Mouse (Mus musculus) embryonic facial prominence, embryonic 10.5 days (tissue): ENCODE data around the gene Adipoq. TPM values are rescaled to one million over a fixed set of nuclear protein-coding genes. Genes with fewer than 3 reads are reported as not detected.

Experiments
- DNase-seq: peaks from one replicate; pipeline ENCODE4 v3.0.0-alpha.2; 2017; ENCODE audit warnings: low spot score
- H3K27ac ChIP-seq: fragments of 300-500 bp; sonication (generic); replicated peaks from 2 replicates; pipeline ENCODE4 v1.5.1; 2016; ENCODE audit warnings: mild to moderate bottlenecking
- H3K27me3 ChIP-seq: fragments of 300-500 bp; sonication (generic); replicated peaks from 2 replicates; pipeline ENCODE4 v1.6.1; 2016; ENCODE audit warnings: low read depth, mild to moderate bottlenecking; ENCODE audit not compliant: poor library complexity, severe bottlenecking
- H3K36me3 ChIP-seq: fragments of 300-500 bp; sonication (generic); replicated peaks from 2 replicates; pipeline ENCODE4 v1.6.1; 2016; ENCODE audit warnings: mild to moderate bottlenecking, moderate library complexity
- H3K4me1 ChIP-seq: fragments of 300-500 bp; sonication (generic); 2 replicates; pipeline ENCODE4 v1.6.1; 2016
- H3K4me3 ChIP-seq: fragments of 300-500 bp; sonication (generic); 2 replicates; pipeline ENCODE4 v1.5.1; 2016; ENCODE audit warnings: mild to moderate bottlenecking, moderate library complexity
- H3K9me3 ChIP-seq: fragments of 300-500 bp; sonication (generic); 2 replicates; pipeline ENCODE4 v1.6.1; 2016; ENCODE audit warnings: mild to moderate bottlenecking
- WGBS: fragments of 180-500 bp; shearing (Covaris S2); methylation state at CpG from one replicate; pipeline ENCODE4 v1.1.7; 2016; 5-methylcytosine and 5-hydroxymethylcytosine counted together
- polyA plus RNA-seq: library from polyadenylated mRNA; unstranded; fragments of >200 nt; fragmentation: Nextera tagmentation; extraction: Ambion mirVana; gene quantifications from 2 replicates; pipeline ENCODE4 v1.2.1, GENCODE M21; 2016

Adipoq gene
- polyA plus RNA-seq, 1 experiment from 2014 or later = not detected

DNA sequence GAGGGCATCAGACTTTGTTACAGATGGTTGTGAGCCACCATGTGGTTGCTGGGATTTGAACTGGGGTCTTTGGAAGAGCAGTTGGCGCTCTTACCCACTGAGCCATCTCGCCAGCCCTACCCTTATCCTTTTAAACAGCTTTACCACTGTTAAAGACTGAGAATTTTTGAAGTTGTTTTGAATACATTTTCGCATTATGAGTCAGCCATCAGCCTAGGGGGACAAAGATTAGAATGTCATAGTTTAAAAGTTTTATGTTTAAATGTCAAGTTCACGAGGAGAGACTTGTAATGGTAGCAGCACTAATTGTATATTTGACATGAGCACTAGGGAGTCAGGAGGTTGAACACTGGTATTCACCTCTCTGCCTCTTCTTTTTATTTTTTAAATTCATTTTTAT lies 23.2 kb upstream of the Adipoq start:
- Histone ChIP-seq H3K4me3 (no peak overlapping the region), H3K36me3 (peaks cover 69% of the 10 kb centered on the region), H3K9me3 (no peaks in the 10 kb centered on the region), H3K27me3 (no peaks in the 10 kb centered on the region), H3K4me1 (peaks cover 8% of the 10 kb centered on the region), H3K27ac (no peak overlapping the region)
- WGBS = 96% methylated on average over 4 of the region's 4 CpGs
- no peak for DNase-seq

DNA sequence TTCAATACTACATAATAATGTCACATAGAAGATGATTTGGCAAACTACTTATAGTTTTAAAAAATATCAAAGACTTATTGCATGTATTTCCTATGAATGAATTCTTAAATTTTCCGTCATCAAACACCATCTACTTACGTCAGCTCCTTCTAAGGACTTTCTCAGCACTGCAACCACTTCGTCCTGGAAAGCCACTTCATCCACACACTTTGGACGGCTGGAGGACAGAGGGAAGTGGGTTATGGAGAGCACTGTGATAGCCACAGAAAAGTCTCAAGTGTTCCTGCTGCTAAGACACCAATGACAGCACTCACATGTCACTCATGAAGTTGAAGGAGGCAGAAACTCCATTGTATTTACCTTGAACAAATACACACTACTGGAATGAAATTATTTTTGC lies 21.9 kb upstream of the Adipoq start:
- Histone ChIP-seq H3K36me3 (peaks cover 58% of the 10 kb centered on the region), H3K4me3 (no peak overlapping the region), H3K27me3 (no peaks in the 10 kb centered on the region), H3K27ac (no peak overlapping the region), H3K4me1 (peaks cover 19% of the 10 kb centered on the region), H3K9me3 (no peaks in the 10 kb centered on the region)
- WGBS = 90% methylated on average over 4 of the region's 4 CpGs
- DNase-seq = no peak

DNA sequence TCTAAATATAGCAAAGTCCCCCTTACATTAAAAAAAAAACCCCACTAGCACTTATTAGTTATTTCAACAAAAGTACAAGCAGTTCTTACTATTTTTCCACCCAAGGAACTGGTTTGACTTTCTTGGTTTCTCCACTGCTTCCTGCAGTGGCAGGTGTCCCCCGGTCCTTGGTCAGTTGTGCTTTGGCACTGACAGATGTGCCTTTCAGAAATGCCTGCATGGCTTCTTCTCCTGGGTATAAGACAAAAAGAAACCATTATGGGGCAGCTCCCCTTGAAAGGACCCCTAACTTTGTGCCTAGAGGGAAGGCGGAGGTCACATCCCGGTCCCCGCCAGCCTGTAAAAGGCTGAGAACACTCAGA lies 19.0 kb upstream of the Adipoq start:
- H3K9me3 ChIP-seq = no peaks in the 10 kb centered on the region
- H3K27ac ChIP-seq = peak overlapping the region; percentile 97
- under 1% methylated on average over 4 of the region's 4 CpGs for WGBS
- peaks cover 19% of the 10 kb centered on the region for H3K4me1 ChIP-seq
- H3K27me3 ChIP-seq = no peaks in the 10 kb centered on the region
- H3K36me3 ChIP-seq = peaks cover 29% of the 10 kb centered on the region
- DNase-seq = no peak
- H3K4me3 ChIP-seq = peak overlapping the region; percentile 83

DNA sequence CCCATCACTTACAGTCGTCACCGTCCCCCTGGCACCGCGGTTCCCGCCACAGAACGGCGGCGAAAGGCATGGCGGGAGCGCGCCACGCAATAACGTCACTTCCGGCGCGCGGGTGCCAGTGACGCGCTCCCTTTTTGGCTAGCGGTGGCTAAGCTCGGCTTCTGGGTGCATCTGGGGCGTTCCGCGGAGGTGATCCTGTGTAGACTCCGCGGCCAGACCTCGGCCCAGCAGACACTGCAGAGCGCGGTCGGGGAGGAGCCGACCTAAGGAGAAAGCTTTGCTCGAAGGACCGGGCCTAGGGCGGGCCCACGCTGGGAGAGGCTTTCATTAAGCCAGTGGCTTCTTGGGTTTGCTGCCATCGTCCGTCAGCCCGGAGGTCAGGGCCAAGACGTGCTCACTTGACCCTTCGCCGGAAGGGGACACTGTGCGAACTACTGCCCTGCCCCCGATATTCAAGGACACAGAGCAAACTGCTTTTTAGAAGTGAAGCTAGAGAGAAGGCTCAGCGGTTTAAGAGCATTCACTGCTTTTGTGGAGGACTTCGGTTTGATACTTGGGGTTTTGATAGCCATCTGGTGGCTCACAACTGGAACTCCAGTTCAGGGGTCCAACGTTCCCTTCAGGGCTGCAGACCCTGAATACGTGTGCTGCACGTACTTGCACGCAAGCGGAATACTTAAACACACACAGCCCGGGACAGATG lies 18.5 kb upstream of the Adipoq start, which contains the start of gene Rfc4:
Rfc4 (minus strand) TSS at position 65 of the 703 bp plus-strand sequence.
- Histone ChIP-seq H3K4me1 (peaks cover 19% of the 10 kb centered on the region), H3K36me3 (peaks cover 23% of the 10 kb centered on the region), H3K27me3 (no peaks in the 10 kb centered on the region), H3K27ac (peak within 1 kb of the TSS; percentile 97), H3K4me3 (peak within 1 kb of the TSS; percentile 83), H3K9me3 (no peaks in the 10 kb centered on the region)
- WGBS = under 1% methylated on average over 51 of the region's 51 CpGs
- peak; percentile 93 for DNase-seq

DNA sequence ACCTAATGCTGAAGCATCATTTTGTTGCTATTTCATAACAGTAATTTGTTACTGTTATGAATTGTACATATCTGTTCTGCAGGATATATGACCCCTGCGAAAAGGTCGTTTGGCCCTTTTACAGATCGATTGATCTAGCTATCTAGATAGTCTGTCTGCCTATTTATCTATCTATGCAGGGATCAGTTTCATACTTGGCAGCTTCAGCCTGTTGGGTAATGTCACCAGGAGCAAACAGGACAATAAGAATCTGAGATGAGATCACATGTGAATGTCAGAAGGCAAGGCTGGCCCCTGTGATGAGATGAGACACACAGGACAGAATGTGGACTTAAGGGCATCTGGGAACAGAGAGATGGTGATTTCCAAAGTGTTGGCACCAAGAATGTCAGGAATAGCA lies 16.0 kb upstream of the Adipoq start:
- Histone ChIP-seq H3K27ac (no peak overlapping the region), H3K4me3 (no peak overlapping the region), H3K27me3 (no peaks in the 10 kb centered on the region), H3K36me3 (peaks cover 2% of the 10 kb centered on the region; the same call in 1 of the 2 replicates), H3K9me3 (no peaks in the 10 kb centered on the region), H3K4me1 (peaks cover 19% of the 10 kb centered on the region)
- no peak for DNase-seq
- WGBS = 87% methylated on average over 3 of the region's 3 CpGs

DNA sequence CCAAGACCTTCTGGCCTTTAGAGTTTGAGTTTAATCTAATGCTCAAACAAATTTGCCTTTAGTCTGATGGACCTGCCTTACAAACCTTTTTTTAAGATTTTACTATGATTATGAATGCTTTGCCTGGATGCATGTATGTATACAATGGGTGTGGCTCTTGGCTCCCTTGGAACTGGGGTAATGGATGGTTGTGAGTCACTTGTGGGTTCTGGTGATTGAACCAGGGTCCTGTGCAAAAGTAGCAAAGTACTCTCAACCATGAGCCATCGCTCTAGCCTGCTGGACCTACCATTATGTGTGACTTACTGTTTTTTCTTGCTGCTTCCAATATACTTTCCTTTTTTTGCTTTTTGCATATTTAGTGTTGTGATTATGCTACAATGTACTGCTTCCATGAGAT lies 14.0 kb upstream of the Adipoq start:
- H3K36me3 ChIP-seq = no peaks in the 10 kb centered on the region
- H3K9me3 ChIP-seq = no peaks in the 10 kb centered on the region
- H3K27me3 ChIP-seq = no peaks in the 10 kb centered on the region
- 92% methylated on average over 1 of the region's 1 CpGs for WGBS
- no peak for DNase-seq
- H3K4me3 ChIP-seq = no peak overlapping the region
- peaks cover 12% of the 10 kb centered on the region for H3K4me1 ChIP-seq
- no peak overlapping the region for H3K27ac ChIP-seq

DNA sequence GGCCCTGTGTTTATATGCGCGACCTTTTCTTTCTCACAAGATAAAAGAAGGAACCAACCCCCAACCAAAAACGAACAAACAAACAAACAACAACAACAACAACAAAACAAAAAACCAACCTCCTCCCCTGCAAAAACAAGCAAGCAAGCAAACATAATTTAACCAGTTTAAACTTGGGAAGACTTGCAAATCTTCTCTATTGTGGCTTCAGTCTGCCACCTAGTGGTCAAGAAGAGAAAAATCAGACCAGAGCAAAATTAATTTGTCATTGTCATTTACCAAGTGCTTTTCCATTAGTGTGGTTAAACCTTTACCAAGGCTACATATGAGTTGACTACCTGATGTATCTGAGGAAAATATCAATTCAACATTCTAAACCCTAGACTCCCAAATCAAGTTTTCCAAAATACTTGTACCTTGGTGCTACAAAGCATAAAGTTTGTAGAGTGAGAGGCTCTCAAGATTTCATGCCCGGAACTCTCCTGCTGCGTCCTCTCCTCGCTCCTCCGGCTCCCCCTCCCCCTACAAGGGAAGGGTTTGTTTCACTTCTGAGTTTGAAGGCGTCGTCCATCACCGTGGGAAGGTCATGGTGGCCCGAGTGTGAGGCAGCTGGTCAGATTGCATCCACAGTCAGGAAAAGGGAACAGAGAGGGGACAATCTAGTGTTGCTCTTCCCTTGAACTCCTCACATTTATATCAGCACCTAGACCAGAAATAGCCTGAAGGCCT lies 10.8 kb upstream of the Adipoq start:
- Histone ChIP-seq H3K4me1 (no peaks in the 10 kb centered on the region), H3K36me3 (no peaks in the 10 kb centered on the region), H3K27ac (no peak overlapping the region), H3K27me3 (no peaks in the 10 kb centered on the region), H3K9me3 (no peaks in the 10 kb centered on the region), H3K4me3 (no peak overlapping the region)
- no peak for DNase-seq
- 21% methylated on average over 11 of the region's 11 CpGs for WGBS

DNA sequence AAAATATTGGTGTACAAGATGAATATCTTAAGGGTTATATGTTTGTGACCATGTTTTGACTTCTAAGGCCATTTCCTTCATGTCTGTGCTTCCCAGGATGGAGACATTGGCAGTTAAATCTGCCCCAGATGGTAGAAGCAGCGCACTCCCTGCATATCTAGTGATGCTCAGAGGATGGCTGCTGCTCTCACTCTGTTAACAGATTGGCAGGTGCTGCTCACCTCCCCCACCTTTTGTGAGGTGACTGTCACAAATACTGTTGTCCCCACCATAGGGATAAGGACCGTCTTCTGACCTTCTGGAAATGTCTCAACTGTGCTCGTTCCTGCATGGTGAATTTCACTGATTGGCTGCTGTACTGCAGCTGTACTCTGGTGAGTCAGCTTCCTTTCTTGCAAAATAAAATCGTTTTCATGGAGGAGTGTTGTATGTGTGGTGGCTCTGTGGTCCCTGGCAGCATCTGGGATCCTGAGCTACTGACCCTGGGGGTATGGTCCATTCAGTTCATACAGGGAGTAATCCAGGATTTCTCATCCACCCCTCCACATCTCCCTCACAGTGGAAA lies 9.8 kb upstream of the Adipoq start:
- no peaks in the 10 kb centered on the region for H3K9me3 ChIP-seq
- no peak overlapping the region for H3K4me3 ChIP-seq
- no peak for DNase-seq
- no peaks in the 10 kb centered on the region for H3K4me1 ChIP-seq
- 64% methylated on average over 4 of the region's 4 CpGs for WGBS
- H3K27ac ChIP-seq = no peak overlapping the region
- H3K27me3 ChIP-seq = no peaks in the 10 kb centered on the region
- no peaks in the 10 kb centered on the region for H3K36me3 ChIP-seq

DNA sequence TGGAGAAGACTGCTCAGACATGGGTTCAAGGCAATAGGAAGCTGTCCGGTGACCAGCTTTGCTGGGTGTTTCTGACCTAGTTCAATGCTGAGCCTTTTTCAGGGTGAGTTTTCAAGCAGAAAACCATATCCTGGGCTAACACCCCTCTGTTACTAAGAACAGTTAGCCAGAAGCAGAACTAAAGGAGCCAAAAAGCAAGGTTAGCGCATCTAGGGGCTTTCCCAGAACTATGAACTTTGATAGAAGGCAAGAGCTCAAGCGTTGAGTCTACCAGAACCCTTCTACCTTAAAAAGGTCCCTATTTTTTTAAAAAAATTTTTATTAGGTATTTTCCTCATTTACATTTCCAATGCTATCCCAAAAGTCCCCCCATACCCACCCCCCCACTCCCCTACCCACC lies 5.4 kb upstream of the Adipoq start:
- Histone ChIP-seq H3K27me3 (no peaks in the 10 kb centered on the region), H3K4me3 (no peak overlapping the region), H3K27ac (no peak overlapping the region), H3K9me3 (no peaks in the 10 kb centered on the region), H3K36me3 (no peaks in the 10 kb centered on the region), H3K4me1 (no peaks in the 10 kb centered on the region)
- WGBS = 94% methylated on average over 3 of the region's 3 CpGs
- DNase-seq = no peak

DNA sequence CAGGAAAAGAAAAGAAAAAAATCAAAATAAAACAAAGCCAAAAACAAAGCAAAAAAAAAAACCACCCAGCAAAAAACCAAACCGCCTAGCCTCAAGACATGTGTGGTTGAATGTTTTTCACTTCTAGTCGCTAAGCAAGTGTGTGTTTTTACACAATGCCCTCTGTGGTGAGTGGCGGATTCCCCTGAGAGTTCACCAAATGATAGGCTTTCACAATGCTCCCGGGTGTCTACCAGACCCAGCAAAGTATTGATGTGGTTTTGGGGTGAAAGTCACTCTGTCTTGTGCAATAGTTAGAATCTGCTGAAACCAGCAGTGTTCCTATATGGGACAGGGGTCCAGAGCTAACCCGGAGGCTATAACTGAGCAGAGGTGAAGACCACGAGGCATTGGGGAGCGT lies 2.0 kb upstream of the Adipoq start:
- Histone ChIP-seq H3K4me3 (no peak overlapping the region), H3K4me1 (0 out of 2 replicates have a peak, but pooled peaks cover 7% of the 10 kb centered on the region), H3K27ac (no peak overlapping the region), H3K9me3 (no peaks in the 10 kb centered on the region), H3K27me3 (no peaks in the 10 kb centered on the region), H3K36me3 (no peaks in the 10 kb centered on the region)
- DNase-seq = no peak
- WGBS = 87% methylated on average over 7 of the region's 7 CpGs

DNA sequence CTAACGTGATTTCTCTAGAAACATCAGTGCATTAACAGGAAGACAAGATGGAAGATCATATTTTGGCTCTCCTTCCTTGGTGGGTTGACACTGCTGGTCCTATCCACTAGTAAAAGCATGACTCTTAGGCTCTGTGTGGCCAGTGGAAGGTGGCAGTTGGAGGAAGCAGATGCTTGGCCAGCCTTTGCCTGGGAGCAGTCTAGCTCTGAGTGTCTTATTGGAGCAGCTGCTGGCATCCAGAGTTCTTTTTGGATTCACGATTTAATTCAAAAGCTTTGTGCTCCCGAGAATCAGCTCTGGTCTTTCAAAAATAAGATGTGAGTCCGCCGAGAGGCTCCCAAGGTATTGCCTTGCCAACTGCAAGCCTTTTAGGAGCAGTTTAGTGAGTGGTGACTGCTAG lies 1.1 kb upstream of the Adipoq start:
- H3K27me3 ChIP-seq = no peaks in the 10 kb centered on the region
- WGBS = 84% methylated on average over 5 of the region's 5 CpGs
- H3K27ac ChIP-seq = no peak overlapping the region
- no peaks in the 10 kb centered on the region for H3K36me3 ChIP-seq
- H3K4me3 ChIP-seq = no peak overlapping the region
- 0 out of 2 replicates have a peak, but pooled peaks cover 12% of the 10 kb centered on the region for H3K4me1 ChIP-seq
- DNase-seq = no peak
- no peaks in the 10 kb centered on the region for H3K9me3 ChIP-seq

DNA sequence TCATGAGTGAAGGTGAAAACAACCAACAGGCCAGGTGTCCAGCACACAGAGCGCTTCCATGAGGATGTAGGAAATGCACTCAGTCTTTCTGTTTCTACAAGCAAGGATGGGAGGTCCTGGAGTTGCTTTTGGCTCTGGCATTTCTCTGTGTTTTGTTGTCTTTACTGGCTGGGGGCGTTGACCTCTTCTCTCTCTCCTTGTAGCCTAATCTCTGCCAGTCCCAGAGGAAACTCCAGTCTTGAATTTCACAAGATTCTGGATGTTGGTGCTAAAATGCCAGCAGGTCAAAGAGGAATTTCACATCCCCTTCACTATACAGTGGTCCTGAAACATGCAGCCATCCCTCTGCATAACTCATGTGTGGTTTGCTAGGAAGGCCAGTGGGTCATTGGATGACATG lies 2.6 kb downstream of the Adipoq start:
- Histone ChIP-seq H3K4me1 (0 out of 2 replicates have a peak, but pooled peaks cover 12% of the 10 kb centered on the region), H3K4me3 (no peak overlapping the region), H3K36me3 (no peaks in the 10 kb centered on the region), H3K9me3 (no peaks in the 10 kb centered on the region), H3K27ac (no peak overlapping the region), H3K27me3 (no peaks in the 10 kb centered on the region)
- 44% methylated on average over 2 of the region's 2 CpGs for WGBS
- DNase-seq = no peak

DNA sequence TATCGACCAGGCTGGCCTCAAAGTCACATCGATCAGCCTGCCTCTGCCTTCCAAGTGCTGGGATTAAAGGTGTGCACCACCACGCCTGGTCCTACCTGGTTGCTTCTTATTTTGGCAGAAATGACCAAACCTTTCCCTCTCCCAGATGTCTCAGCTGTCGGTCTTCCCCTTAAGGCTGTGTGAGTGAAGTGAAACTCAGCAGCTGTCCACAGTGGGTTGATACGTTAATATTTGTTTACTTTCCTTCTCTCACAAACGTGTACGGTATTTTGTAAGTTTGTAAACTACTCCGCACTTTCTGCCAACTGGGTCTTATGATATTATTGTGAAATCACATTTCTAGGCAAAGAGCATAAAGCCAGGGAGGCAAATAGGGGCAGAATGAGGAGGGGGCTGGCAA lies 3.1 kb downstream of the Adipoq start:
- H3K9me3 ChIP-seq = no peaks in the 10 kb centered on the region
- H3K36me3 ChIP-seq = no peaks in the 10 kb centered on the region
- no peak overlapping the region for H3K27ac ChIP-seq
- H3K27me3 ChIP-seq = no peaks in the 10 kb centered on the region
- no peak for DNase-seq
- WGBS = 86% methylated on average over 8 of the region's 8 CpGs
- 0 out of 2 replicates have a peak, but pooled peaks cover 12% of the 10 kb centered on the region for H3K4me1 ChIP-seq
- H3K4me3 ChIP-seq = no peak overlapping the region
